Mouse (Mus musculus): ENCODE measurements around the gene H2-Ob. TPM values are rescaled to one million over a fixed set of nuclear protein-coding genes. Genes with fewer than 3 reads are reported as not detected.
A peak's percentile ranks its signal among the peaks of the same experiment; 100 is the strongest.

H2-Ob gene
- polyA plus RNA-seq, 1 experiment = 34.6 TPM

DNA sequence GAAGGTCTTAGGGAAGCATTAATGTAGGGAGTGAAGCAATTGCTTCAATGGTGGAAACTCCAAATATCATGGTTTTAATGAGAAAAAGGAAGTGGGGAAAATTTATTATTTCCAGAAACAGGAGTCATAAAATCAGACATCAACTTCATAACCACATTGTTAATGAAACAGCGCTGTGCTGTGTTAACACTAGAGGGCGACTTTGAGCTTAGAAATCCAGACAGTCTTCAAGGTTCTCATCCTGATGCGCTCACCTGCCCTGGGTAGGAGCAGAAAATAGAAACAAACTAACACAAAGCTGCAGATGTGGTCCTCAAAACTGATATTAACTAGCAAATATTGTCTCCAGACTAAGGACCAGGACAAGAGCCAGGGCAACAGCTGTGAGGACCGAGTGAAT, 11.2 kb downstream of the H2-Ob start:
- no peak overlapping the region for H3K4me3 ChIP-seq (replicated peaks; ENCODE audit: extremely low read depth, low read depth, low read length)
- DNase-seq = no peak
- WGBS = 17% methylated on average over 4 of the region's 4 CpGs
- no peaks in the 10 kb centered on the region for H3K4me1 ChIP-seq (ENCODE audit: control insufficient read depth, insufficient read depth, low read length)
- no peak for TF ChIP-seq POLR2A (IDR thresholded peaks at IDR 0.05; ENCODE audit: borderline replicate concordance, extremely low read depth, low read depth, low read length)
- TF ChIP-seq CTCF (IDR thresholded peaks at IDR 0.05; ENCODE audit: insufficient read depth, low read length) = peak; percentile 41

DNA sequence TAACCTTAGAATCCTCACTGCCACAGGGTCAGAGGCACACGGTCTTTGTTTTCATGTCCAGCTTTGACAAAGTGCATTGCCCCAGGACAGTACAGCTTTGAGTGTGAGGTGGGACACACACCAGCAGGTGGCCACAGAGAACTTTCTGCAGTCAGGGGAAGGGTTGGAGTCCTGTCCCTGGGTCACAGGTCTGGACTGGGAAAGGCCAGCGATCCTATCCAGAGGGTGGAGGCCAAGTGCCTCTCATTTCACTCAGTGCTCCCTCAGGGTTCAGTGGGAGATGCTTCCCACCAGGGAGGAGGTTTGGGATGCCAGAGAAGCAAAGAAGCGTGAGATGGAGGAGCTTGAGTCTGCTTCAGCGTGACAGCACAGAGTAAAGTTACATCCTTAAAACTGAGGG, 13.0 kb downstream of the H2-Ob start:
- Histone ChIP-seq H3K4me1 (ENCODE audit: control insufficient read depth, insufficient read depth, low read length) (no peaks in the 10 kb centered on the region), H3K4me3 (replicated peaks; ENCODE audit: extremely low read depth, low read depth, low read length) (no peak overlapping the region)
- TF ChIP-seq POLR2A (IDR thresholded peaks at IDR 0.05; ENCODE audit: borderline replicate concordance, extremely low read depth, low read depth, low read length) (no peak), CTCF (IDR thresholded peaks at IDR 0.05; ENCODE audit: insufficient read depth, low read length) (peak; percentile 30; the same call in 1 of the 2 replicates)
- DNase-seq = peak; percentile 4
- 65% methylated on average over 4 of the region's 4 CpGs for WGBS

DNA sequence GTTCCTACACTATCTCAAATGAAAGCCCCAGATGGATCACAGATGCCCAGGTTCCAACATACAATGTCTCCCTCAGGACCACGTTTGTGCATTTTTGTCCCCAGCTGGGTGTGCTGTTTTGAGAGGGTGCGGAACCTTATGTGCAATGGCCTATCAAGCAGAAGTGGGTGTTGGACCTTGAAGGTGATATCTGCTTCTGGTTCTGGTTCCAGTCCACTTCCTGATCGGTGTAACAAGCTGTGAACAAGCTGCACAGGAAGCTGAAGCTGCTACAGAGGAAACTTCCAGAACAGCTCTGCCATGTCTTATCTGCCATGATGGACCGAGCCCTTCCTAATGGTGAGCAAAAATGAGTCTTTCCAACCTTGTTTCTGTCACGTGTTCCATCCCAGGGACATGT, 17.8 kb downstream of the H2-Ob start:
- DNase-seq = no peak
- TF ChIP-seq CTCF (IDR thresholded peaks at IDR 0.05; ENCODE audit: insufficient read depth, low read length) = no peak
- TF ChIP-seq POLR2A (IDR thresholded peaks at IDR 0.05; ENCODE audit: borderline replicate concordance, extremely low read depth, low read depth, low read length) = no peak
- Histone ChIP-seq H3K4me1 (ENCODE audit: control insufficient read depth, insufficient read depth, low read length) (no peaks in the 10 kb centered on the region), H3K4me3 (replicated peaks; ENCODE audit: extremely low read depth, low read depth, low read length) (no peak overlapping the region)
- 74% methylated on average over 5 of the region's 5 CpGs for WGBS

DNA sequence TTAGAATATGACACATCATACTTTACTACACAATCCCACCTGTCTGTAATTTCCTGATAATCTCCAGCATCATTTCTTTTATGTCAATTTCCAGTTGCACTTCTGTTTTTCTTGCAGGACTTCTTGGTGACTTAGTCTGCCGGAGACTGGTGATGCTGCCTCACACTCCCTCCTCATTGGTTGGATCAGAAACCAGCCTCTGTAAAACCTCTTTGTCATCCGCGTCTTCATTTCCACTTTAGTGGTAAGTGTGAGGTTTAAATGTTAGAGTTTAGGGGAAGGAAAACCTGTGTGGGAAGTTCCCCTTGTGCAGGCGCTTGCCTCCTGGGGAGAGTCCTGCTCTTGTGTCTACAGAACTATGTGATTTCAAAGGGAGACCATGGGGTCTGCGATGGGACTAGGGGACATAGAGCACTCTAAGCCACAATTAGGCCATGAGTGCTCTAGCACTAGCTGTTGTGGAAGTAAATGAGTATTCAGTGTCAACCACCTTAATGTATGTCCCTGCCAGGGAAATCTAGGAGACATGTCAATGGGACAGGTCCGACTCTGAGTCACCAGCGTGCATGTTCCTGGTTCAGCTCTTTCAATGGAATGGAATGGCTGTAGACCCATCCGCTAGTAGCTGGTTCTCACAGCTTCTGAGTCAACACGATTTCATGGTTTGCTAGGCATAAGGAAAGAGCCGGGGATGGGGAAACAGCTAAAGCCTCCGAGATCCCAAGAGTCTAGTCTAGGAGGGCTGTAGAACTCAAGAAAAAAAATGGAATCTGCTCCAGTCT, 19.1 kb downstream of the H2-Ob start, which contains the start of gene H2-Ab1:
Gene H2-Ab1, plus strand, starts transcription at position 96 of the 782 bp plus-strand sequence.
- DNase-seq = peak; percentile 83
- Histone ChIP-seq H3K4me1 (ENCODE audit: control insufficient read depth, insufficient read depth, low read length) (0 out of 2 replicates have a peak, but pooled peaks cover 4% of the 10 kb centered on the region), H3K4me3 (replicated peaks; ENCODE audit: extremely low read depth, low read depth, low read length) (no peak within 1 kb of the TSS)
- WGBS = 60% methylated on average over 11 of the region's 11 CpGs
- TF ChIP-seq CTCF (IDR thresholded peaks at IDR 0.05; ENCODE audit: insufficient read depth, low read length) (no peak), POLR2A (IDR thresholded peaks at IDR 0.05; ENCODE audit: borderline replicate concordance, extremely low read depth, low read depth, low read length) (no peak)

DNA sequence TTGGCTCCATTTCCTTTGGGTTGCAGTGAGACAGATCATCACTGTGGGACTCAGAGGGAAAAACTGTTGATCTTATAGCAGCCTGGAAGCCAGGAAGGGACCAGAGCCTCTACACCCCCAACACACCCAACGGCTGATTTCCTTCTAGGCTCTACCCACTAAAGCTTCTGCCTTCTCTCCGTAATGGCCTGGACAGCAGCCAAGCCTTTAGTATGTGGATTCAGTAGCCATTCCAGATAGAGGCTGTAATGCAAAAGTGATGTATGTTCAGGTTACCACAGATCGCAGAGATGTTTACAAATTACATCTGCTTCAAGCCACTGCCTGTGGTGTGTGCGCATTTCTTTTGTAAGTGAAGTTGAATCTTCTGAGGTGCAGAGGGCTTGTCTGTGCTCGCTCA, 21.8 kb downstream of the H2-Ob start:
- 45% methylated on average over 5 of the region's 5 CpGs for WGBS
- TF ChIP-seq CTCF (IDR thresholded peaks at IDR 0.05; ENCODE audit: insufficient read depth, low read length) (no peak), POLR2A (IDR thresholded peaks at IDR 0.05; ENCODE audit: borderline replicate concordance, extremely low read depth, low read depth, low read length) (no peak)
- Histone ChIP-seq H3K4me1 (ENCODE audit: control insufficient read depth, insufficient read depth, low read length) (peaks cover 4% of the 10 kb centered on the region; the same call in 1 of the 2 replicates), H3K4me3 (replicated peaks; ENCODE audit: extremely low read depth, low read depth, low read length) (no peak overlapping the region)
- no peak for DNase-seq

DNA sequence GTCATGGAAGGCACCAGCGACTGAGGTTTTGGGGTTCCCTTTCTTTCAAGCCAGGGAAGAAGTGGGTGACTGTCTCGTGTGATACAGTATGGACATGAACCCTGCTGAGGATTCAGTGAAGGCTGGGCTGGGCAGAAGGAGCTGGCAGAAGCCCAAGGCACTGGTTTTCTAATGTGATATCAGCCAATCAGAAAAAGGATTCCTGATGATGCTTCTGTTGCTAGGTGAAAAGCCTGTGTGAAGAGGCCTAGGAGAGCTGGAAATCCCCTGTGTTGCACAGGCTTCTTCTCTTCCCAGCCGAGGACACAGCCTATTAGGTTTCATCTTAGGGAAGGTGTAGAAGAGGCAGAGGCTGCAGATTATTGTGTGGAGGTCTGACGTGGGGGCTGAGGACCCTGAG, 22.8 kb downstream of the H2-Ob start:
- DNase-seq = peak; percentile 62
- WGBS = 24% methylated on average over 4 of the region's 4 CpGs
- peaks cover 4% of the 10 kb centered on the region; the same call in 1 of the 2 replicates for H3K4me1 ChIP-seq (ENCODE audit: control insufficient read depth, insufficient read depth, low read length)
- H3K4me3 ChIP-seq (replicated peaks; ENCODE audit: extremely low read depth, low read depth, low read length) = no peak overlapping the region
- TF ChIP-seq CTCF (IDR thresholded peaks at IDR 0.05; ENCODE audit: insufficient read depth, low read length) (no peak), POLR2A (IDR thresholded peaks at IDR 0.05; ENCODE audit: borderline replicate concordance, extremely low read depth, low read depth, low read length) (peak; percentile 35; the same call in 1 of the 2 replicates)

DNA sequence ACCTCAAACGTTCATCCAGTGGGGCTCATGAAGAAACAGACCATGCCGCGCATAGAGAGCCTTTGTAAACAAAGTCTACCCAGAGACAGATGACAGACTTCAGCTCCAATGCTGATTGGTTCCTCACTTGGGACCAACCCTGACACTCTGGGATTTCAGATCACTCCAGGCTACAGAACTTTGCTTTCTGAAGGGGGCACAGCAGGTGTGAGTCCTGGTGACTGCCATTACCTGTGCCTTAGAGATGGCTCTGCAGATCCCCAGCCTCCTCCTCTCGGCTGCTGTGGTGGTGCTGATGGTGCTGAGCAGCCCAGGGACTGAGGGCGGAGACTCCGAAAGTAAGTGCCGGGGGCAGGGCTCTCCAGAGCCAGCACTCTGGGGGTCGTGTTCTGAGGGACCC, 24.4 kb downstream of the H2-Ob start:
- WGBS = under 1% methylated on average over 8 of the region's 8 CpGs
- Histone ChIP-seq H3K4me1 (ENCODE audit: control insufficient read depth, insufficient read depth, low read length) (peaks cover 4% of the 10 kb centered on the region; the same call in 1 of the 2 replicates), H3K4me3 (replicated peaks; ENCODE audit: extremely low read depth, low read depth, low read length) (peak overlapping the region; percentile 91)
- no peak for TF ChIP-seq CTCF (IDR thresholded peaks at IDR 0.05; ENCODE audit: insufficient read depth, low read length)
- TF ChIP-seq POLR2A (IDR thresholded peaks at IDR 0.05; ENCODE audit: borderline replicate concordance, extremely low read depth, low read depth, low read length) = peak; percentile 83; the same call in 1 of the 2 replicates
- DNase-seq = peak; percentile 70

DNA sequence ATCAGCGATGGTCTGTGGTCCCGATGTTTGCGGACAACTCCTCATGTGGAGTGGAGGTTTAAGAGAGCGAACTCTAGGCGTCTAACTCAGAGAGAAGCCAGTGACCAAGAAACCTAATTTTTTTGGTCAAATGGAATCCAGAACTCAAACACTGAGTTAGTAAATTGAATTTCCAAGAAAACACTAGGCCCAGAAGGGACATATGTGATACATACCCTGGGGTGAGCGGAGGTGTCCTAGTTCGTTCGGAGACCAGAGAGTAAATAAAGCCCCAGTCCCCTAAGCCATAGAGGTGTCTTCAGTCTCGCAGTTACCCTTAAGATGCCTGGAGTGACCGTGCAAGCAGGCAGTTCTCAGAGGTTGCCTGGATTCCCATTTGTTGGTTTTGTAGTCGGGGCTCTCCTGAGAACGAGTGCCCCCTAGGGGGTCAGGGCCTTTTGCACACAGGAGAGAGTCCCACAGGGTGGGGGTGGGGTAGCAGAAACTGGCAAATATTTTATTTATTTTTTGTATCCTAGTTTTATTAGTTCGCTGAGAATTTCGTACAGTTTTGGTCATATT, 25.2 kb downstream of the H2-Ob start:
- no peak for DNase-seq
- 7% methylated on average over 14 of the region's 14 CpGs for WGBS
- 0 out of 2 replicates have a peak, but pooled peaks have one; percentile 24 for TF ChIP-seq POLR2A (IDR thresholded peaks at IDR 0.05; ENCODE audit: borderline replicate concordance, extremely low read depth, low read depth, low read length)
- peak; percentile 22; the same call in 1 of the 2 replicates for TF ChIP-seq CTCF (IDR thresholded peaks at IDR 0.05; ENCODE audit: insufficient read depth, low read length)
- Histone ChIP-seq H3K4me1 (ENCODE audit: control insufficient read depth, insufficient read depth, low read length) (peaks cover 4% of the 10 kb centered on the region; the same call in 1 of the 2 replicates), H3K4me3 (replicated peaks; ENCODE audit: extremely low read depth, low read depth, low read length) (peak overlapping the region; percentile 91)

DNA sequence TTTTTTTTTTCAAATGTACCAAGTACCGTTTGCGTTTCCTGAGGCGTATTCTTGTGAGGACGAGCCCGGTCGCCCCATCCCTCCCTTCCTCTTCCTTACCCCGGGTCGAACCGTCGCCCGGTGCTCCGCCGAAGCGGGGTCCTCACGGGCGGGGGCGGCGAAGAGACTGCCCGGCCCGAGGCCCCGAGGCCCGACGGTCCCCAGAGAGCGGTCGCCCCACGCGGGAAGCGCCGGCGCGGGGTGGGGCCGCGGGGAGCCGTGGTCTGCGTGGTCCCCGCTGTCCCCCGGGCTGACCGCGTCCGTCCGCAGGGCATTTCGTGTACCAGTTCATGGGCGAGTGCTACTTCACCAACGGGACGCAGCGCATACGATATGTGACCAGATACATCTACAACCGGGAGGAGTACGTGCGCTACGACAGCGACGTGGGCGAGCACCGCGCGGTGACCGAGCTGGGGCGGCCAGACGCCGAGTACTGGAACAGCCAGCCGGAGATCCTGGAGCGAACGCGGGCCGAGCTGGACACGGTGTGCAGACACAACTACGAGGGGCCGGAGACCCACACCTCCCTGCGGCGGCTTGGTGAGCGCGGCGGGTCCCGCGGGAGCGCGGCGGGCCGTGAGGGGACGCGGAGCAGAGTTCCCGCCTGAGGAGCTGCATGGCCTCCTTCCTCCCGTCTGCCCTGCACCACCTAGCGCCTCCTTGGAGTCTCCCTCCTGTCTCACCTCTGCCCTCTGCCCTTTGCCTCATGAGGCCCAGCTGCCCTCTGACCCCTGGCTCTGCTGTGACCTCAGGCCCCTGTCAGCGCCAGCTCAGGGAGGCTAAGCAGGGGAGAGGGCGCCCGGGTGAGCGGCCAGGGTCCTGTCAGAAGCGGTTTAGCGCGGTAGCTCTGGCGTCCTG, 26.0 kb downstream of the H2-Ob start:
- Histone ChIP-seq H3K4me1 (ENCODE audit: control insufficient read depth, insufficient read depth, low read length) (peaks cover 4% of the 10 kb centered on the region; the same call in 1 of the 2 replicates), H3K4me3 (replicated peaks; ENCODE audit: extremely low read depth, low read depth, low read length) (peak overlapping the region; percentile 60)
- TF ChIP-seq CTCF (IDR thresholded peaks at IDR 0.05; ENCODE audit: insufficient read depth, low read length) (no peak), POLR2A (IDR thresholded peaks at IDR 0.05; ENCODE audit: borderline replicate concordance, extremely low read depth, low read depth, low read length) (no peak)
- 4% methylated on average over 93 of the region's 93 CpGs for WGBS
- no peak for DNase-seq
